Mouse (Mus musculus): ENCODE data around the gene Cst13.
A peak's percentile ranks its signal among the peaks of the same experiment; 100 is the strongest.
"Not testable (repeated sequence)": the region's sequence is repeated elsewhere in the genome, so short reads cannot be mapped to it uniquely, and the experiment has no call there.

Gene Cst13

GRCm38 (mm10) chr2:148819909-148820308 is at the start of gene Cst13:
Cst13 (plus strand) TSS chr2:148820081.
- no peak for DNase-seq (ENCODE audit: low spot score)

- not testable (repeated sequence) for DNase-seq (ENCODE audit: low spot score)
Measured at GRCm38 (mm10) chr2:148771397-148771796, 48.5 kb upstream of the Cst13 start, which contains the start of gene Cst11. Cst11 (minus strand) TSS chr2:148771497.

GRCm38 (mm10) chr2:148781709-148782108 is 38.2 kb upstream of the Cst13 start, which contains the start of gene 8030411F24Rik:
8030411F24Rik (plus strand) TSS chr2:148782009.
- no peak for DNase-seq (ENCODE audit: low spot score)

- DNase-seq (ENCODE audit: low spot score), result no peak
Measured at GRCm38 (mm10) chr2:148789142-148789541, 30.7 kb upstream of the Cst13 start, which contains the start of gene Cst12. Cst12 (plus strand) TSS chr2:148789361.

GRCm38 (mm10) chr2:148798485-148798884 is 21.4 kb upstream of the Cst13 start, which contains the start of gene Cst8:
Cst8 (plus strand) TSS chr2:148798785.
- DNase-seq (ENCODE audit: low spot score), result peak; percentile 37

GRCm38 (mm10) chr2:148801491-148801921 is 18.4 kb upstream of the Cst13 start:
- DNase-seq (ENCODE audit: low spot score), result no peak

GRCm38 (mm10) chr2:148806696-148807095 is 13.2 kb upstream of the Cst13 start:
- DNase-seq (ENCODE audit: low spot score), result no peak

GRCm38 (mm10) chr2:148825986-148826385 is 6.1 kb downstream of the Cst13 start:
- DNase-seq (ENCODE audit: low spot score), result no peak

GRCm38 (mm10) chr2:148834912-148835311 is 15.0 kb downstream of the Cst13 start, which contains the start of gene Cst9:
Cst9 (plus strand) TSS chr2:148835147.
- no peak for DNase-seq (ENCODE audit: low spot score)

- DNase-seq (ENCODE audit: low spot score), result peak; percentile 36
Measured at GRCm38 (mm10) chr2:148838075-148838777, 18.3 kb downstream of the Cst13 start.

GRCm38 (mm10) chr2:148839224-148839623 is 19.3 kb downstream of the Cst13 start:
- no peak for DNase-seq (ENCODE audit: low spot score)

GRCm38 (mm10) chr2:148851116-148851906 is 31.4 kb downstream of the Cst13 start:
- peak; percentile 84 for DNase-seq (ENCODE audit: low spot score)

- no peak for DNase-seq (ENCODE audit: low spot score)
Measured at GRCm38 (mm10) chr2:148856630-148857400, 36.9 kb downstream of the Cst13 start.

GRCm38 (mm10) chr2:148857506-148857905 is 37.6 kb downstream of the Cst13 start:
- DNase-seq (ENCODE audit: low spot score), result no peak

- DNase-seq (ENCODE audit: low spot score), result no peak
Measured at GRCm38 (mm10) chr2:148860993-148861392, 41.1 kb downstream of the Cst13 start.

GRCm38 (mm10) chr2:148861693-148862092 is 41.8 kb downstream of the Cst13 start:
- no peak for DNase-seq (ENCODE audit: low spot score)

- no peak for DNase-seq (ENCODE audit: low spot score)
Measured at GRCm38 (mm10) chr2:148864966-148865365, 45.1 kb downstream of the Cst13 start, which contains the start of gene 9230104L09Rik. 9230104L09Rik (minus strand) TSS chr2:148865038.

- DNase-seq (ENCODE audit: low spot score), result no peak
Measured at GRCm38 (mm10) chr2:148868959-148869358, 49.1 kb downstream of the Cst13 start.

GRCm38 (mm10) chr2:148870526-148870925 is 50.6 kb downstream of the Cst13 start:
- no peak for DNase-seq (ENCODE audit: low spot score)

- no peak for DNase-seq (ENCODE audit: low spot score)
Measured at GRCm38 (mm10) chr2:148872860-148873259, 53.0 kb downstream of the Cst13 start.

GRCm38 (mm10) chr2:148874224-148874616 is 54.3 kb downstream of the Cst13 start:
- DNase-seq (ENCODE audit: low spot score), result no peak
